Mouse (Mus musculus) neural tube, embryonic 15.5 days (tissue): ENCODE results near the gene Rps5. TPM values are rescaled to one million over a fixed set of nuclear protein-coding genes. Genes with fewer than 3 reads are reported as not detected.

Source experiments
- ATAC-seq: fragments of 200-750 bp; cut with Nextera tagmentation; 2 replicates; pipeline ENCODE4 v1.8.0; 2017; ENCODE audit warnings: mild to moderate bottlenecking, moderate TSS enrichment, moderate library complexity; ENCODE audit not compliant: low FRiP score
- H3K27ac ChIP-seq: fragments of 300-500 bp; sonication (generic); replicated peaks from 2 replicates; pipeline ENCODE4 v1.5.1; 2015; ENCODE audit warnings: mild to moderate bottlenecking, inconsistent platforms
- H3K27me3 ChIP-seq: fragments of 300-500 bp; sonication (generic); replicated peaks from 2 replicates; pipeline ENCODE4 v1.6.1; 2015; ENCODE audit warnings: inconsistent platforms
- H3K36me3 ChIP-seq: fragments of 300-500 bp; sonication (generic); 2 replicates; pipeline ENCODE4 v1.6.1; 2015; ENCODE audit warnings: inconsistent platforms
- H3K4me1 ChIP-seq: fragments of 300-500 bp; sonication (generic); 2 replicates; pipeline ENCODE4 v1.6.1; 2015; ENCODE audit warnings: inconsistent platforms
- H3K4me2 ChIP-seq: fragments of 300-500 bp; sonication (generic); 2 replicates; pipeline ENCODE4 v1.6.1; 2015; ENCODE audit warnings: inconsistent platforms, mild to moderate bottlenecking, moderate library complexity
- H3K4me3 ChIP-seq: fragments of 300-500 bp; sonication (generic); replicated peaks from 2 replicates; pipeline ENCODE4 v1.5.1; 2015; ENCODE audit warnings: mild to moderate bottlenecking, inconsistent platforms
- H3K9ac ChIP-seq: fragments of 300-500 bp; sonication (generic); replicated peaks from 2 replicates; pipeline ENCODE4 v1.6.1; 2015; ENCODE audit warnings: mild to moderate bottlenecking, inconsistent platforms
- H3K9me3 ChIP-seq: fragments of 300-500 bp; sonication (generic); replicated peaks from 2 replicates; pipeline ENCODE4 v1.6.1; 2016; ENCODE audit warnings: inconsistent platforms
- WGBS: fragments of 180-500 bp; shearing (Covaris S2); methylation state at CpG from one replicate; pipeline ENCODE4 v1.1.7; 2015; ENCODE audit warnings: mixed read lengths; 5-methylcytosine and 5-hydroxymethylcytosine counted together
- polyA plus RNA-seq: library from polyadenylated mRNA; unstranded; fragments of >200 nt; fragmentation: Nextera tagmentation; extraction: Ambion mirVana; gene quantifications from 2 replicates; pipeline ENCODE4 v1.2.1, GENCODE M21; 2015

Rps5 gene
- polyA plus RNA-seq, 1 experiment from 2014 or later: 564 TPM

DNA sequence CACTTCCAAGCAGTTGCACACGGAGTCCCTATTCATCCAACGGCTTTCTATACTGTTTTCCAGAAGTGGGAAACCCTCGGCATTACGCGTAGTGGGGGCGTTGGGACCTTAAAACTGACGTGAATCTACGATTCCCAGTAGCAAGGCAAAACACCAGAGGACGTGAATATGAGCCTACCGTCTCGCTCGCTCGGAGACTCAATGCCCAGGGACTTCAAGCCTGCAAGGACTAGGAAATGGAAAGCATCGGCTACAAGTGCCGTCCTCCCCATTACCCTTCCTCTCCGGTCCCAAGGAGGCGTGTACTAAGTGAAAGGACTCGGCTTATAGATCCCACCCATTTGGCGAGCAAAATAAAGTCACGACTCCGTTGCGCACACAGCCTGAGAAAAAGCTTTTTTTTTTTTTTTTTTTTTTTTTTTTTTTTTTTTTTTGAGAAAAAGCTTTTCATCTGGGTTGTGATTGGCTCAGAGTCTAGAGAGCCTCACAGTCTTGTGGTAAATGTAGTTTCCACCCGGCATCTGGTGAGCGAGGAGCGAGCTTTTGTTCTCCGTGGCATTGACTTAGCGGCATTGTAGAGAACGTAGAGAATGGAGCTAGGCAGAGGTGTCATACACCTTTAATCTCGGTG lies 39.5 kb downstream of the Rps5 start:
- peak overlapping the region; percentile 66 for H3K9ac ChIP-seq
- 1% methylated on average over 29 of the region's 29 CpGs for WGBS
- peak; percentile 74 for ATAC-seq
- peak overlapping the region; percentile 70 for H3K4me2 ChIP-seq
- no peaks in the 10 kb centered on the region for H3K27me3 ChIP-seq
- peaks cover 24% of the 10 kb centered on the region for H3K4me1 ChIP-seq
- H3K4me3 ChIP-seq: peak overlapping the region; percentile 53
- no peaks in the 10 kb centered on the region for H3K36me3 ChIP-seq
- peak overlapping the region; percentile 89 for H3K27ac ChIP-seq
- H3K9me3 ChIP-seq: no peaks in the 10 kb centered on the region

DNA sequence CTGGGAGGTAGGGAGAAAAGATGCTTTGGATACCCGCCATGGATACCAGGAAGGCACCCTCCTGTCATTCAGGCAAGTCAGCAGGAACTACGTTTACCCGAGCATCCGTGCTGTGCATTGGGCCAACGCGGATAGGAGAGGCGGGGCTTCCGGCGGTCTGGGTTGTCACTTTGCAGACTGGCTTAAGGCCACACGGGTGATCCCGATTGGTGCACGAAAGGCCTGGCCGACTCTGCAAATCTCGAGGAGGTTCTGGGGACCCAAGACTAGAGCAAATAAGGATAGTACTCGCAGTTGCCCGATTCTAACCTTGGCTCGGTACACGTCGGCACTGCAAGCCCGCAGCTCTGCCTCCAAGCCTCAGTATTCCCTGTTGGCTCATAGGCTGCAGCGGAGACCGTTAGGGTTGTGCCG lies 43.6 kb downstream of the Rps5 start, which contains the start of gene Zfp324:
Gene Zfp324, plus strand, starts transcription at position 161 of the 414 bp plus-strand sequence.
- peak within 1 kb of the TSS; percentile 77 for H3K4me3 ChIP-seq
- ATAC-seq: peak; percentile 92
- WGBS: under 1% methylated on average over 23 of the region's 23 CpGs

DNA sequence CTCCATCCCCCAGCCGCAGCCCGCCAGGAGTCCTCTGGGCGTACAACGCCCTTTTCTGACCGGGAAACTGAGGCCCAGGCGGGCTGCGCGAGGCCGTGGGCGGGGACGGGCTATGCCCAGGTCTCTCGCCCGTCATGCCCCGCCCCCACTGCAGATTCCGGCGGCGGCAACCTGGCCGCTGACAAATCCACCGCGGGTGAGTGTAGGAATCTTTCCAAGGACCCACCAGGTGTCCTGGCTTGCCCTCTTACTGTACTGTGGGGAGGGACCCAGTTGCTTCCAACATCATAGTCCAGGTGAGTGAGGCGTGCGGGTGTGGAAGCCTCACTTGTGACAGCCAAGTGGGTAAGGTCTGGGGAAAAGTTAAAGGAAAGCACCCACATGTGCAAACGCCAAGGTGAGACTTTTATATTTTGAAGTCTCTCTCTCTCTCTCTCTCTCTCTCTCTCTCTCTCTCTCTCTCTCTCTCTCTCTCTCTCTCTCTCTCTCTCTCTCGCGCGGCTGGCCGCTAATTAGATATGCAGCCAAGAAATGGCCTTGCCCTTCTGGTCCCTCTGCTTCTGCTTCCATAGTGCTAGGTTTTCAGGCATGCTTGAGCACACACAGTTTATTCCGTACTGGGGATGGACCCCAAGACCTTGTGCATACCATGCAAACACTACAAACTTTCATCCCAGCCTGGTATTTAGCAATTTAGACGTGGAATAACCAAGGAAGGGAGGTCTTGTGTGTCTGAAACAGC lies 44.2 kb downstream of the Rps5 start:
- H3K27me3 ChIP-seq: no peaks in the 10 kb centered on the region
- 0% methylated on average over 29 of the region's 29 CpGs for WGBS
- peak overlapping the region; percentile 94 for H3K4me2 ChIP-seq
- peak overlapping the region; percentile 92 for H3K27ac ChIP-seq
- H3K4me1 ChIP-seq: peaks cover 35% of the 10 kb centered on the region
- peak; percentile 62 for ATAC-seq
- H3K4me3 ChIP-seq: peak overlapping the region; percentile 77
- H3K9me3 ChIP-seq: no peaks in the 10 kb centered on the region
- H3K9ac ChIP-seq: peak overlapping the region; percentile 82
- H3K36me3 ChIP-seq: peaks cover 27% of the 10 kb centered on the region

More for the DNA sequence above, 43.6 kb downstream of the Rps5 start, which contains the start of gene Zfp324:
- peaks cover 21% of the 10 kb centered on the region for H3K36me3 ChIP-seq
- no peaks in the 10 kb centered on the region for H3K27me3 ChIP-seq
- H3K27ac ChIP-seq: peak within 1 kb of the TSS; percentile 92
- peak within 1 kb of the TSS; percentile 82 for H3K9ac ChIP-seq
- H3K9me3 ChIP-seq: no peaks in the 10 kb centered on the region
- peak within 1 kb of the TSS; percentile 94 for H3K4me2 ChIP-seq
- peaks cover 41% of the 10 kb centered on the region for H3K4me1 ChIP-seq

DNA sequence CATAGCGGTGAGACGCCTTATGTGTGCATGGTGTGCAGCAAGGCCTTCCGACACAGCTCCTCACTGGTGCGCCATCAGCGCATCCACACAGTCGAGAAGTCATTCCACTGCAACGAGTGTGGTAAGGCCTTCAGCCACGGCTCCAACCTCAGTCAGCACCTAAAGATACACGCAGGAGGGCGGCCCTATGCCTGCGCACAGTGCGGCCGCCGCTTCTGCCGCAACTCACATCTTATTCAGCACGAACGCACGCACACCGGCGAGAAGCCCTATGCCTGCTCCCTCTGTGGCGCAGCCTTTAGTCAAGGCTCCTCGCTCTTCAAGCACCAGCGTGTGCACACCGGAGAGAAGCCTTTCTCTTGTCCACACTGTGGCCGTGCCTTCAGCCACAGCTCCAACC lies 48.8 kb downstream of the Rps5 start:
- no peaks in the 10 kb centered on the region for H3K27me3 ChIP-seq
- H3K9me3 ChIP-seq: no peaks in the 10 kb centered on the region
- H3K9ac ChIP-seq: no peak overlapping the region
- no peak overlapping the region for H3K4me3 ChIP-seq
- peaks cover 38% of the 10 kb centered on the region for H3K36me3 ChIP-seq
- no peak overlapping the region for H3K4me2 ChIP-seq
- 96% methylated on average over 25 of the region's 25 CpGs for WGBS
- peaks cover 21% of the 10 kb centered on the region for H3K4me1 ChIP-seq
- no peak for ATAC-seq
- no peak overlapping the region for H3K27ac ChIP-seq

Other genes with a start within 250 kb of the Rps5 start
- not detected in 2 replicates for gene Vmn2r55, start 237.3 kb upstream of the Rps5 start, polyA plus RNA-seq
- not detected in 2 replicates for gene Vmn2r56, start 187.3 kb upstream of the Rps5 start, polyA plus RNA-seq
- 25.2 and 33.4 TPM in 2 replicates for gene Zscan18, start 118.7 kb upstream of the Rps5 start, polyA plus RNA-seq
- gene Zfp329, start 103.4 kb upstream of the Rps5 start, polyA plus RNA-seq: 26.7 and 27.0 TPM in 2 replicates
- 23.4 and 25.4 TPM in 2 replicates for gene Zfp110, start 87.5 kb upstream of the Rps5 start, polyA plus RNA-seq
- 6.7 and 7.5 TPM in 2 replicates for gene Zfp128, start 41.1 kb upstream of the Rps5 start, polyA plus RNA-seq
- gene Zscan22, start 24.5 kb upstream of the Rps5 start, polyA plus RNA-seq: 9.8 and 13.6 TPM in 2 replicates
- gene Rnf225, start 5.1 kb downstream of the Rps5 start, polyA plus RNA-seq: 0.96 and 1.1 TPM in 2 replicates
- 13.1 and 13.3 TPM in 2 replicates for gene Zfp324, start 43.5 kb downstream of the Rps5 start, polyA plus RNA-seq
- 9.1 and 10.3 TPM in 2 replicates for gene Zfp446, start 55.6 kb downstream of the Rps5 start, polyA plus RNA-seq
- 0.49 and 0.68 TPM in 2 replicates for gene Slc27a5, start 75.9 kb downstream of the Rps5 start, polyA plus RNA-seq
- gene Trim28, start 76.8 kb downstream of the Rps5 start, polyA plus RNA-seq: 202 and 224 TPM in 2 replicates
- 37.6 and 38.7 TPM in 2 replicates for gene Zbtb45, start 87.7 kb downstream of the Rps5 start, polyA plus RNA-seq
- gene Chmp2a, start 112.5 kb downstream of the Rps5 start, polyA plus RNA-seq: 165 and 170 TPM in 2 replicates
- 129 and 149 TPM in 2 replicates for gene Ube2m, start 116.0 kb downstream of the Rps5 start, polyA plus RNA-seq
- 7.7 and 8.8 TPM in 2 replicates for gene Mzf1, start 132.5 kb downstream of the Rps5 start, polyA plus RNA-seq
- 0.12 and 0.20 TPM in 2 replicates for gene Vmn1r85, start 172.9 kb downstream of the Rps5 start, polyA plus RNA-seq
- not detected in 2 replicates for gene Vmn1r86, start 197.6 kb downstream of the Rps5 start, polyA plus RNA-seq
- gene Vmn1r87, start 217.9 kb downstream of the Rps5 start, polyA plus RNA-seq: not detected in 2 replicates
- not detected in 2 replicates for gene Vmn1r88, start 237.3 kb downstream of the Rps5 start, polyA plus RNA-seq